Mouse (Mus musculus) retina, adult 2 months (tissue): ENCODE measurements at regions not wholly inside any gene's neighbourhood (a gene's known extent, or its start where the extent isn't known, plus 50 kb on each side); places are given as distances from the start of the nearest gene placed in this dataset.
"Not testable (repeated sequence)": the region's sequence is repeated elsewhere in the genome, so short reads cannot be mapped to it uniquely, and the experiment has no call there.

Experiments
- DNase-seq: peaks from one replicate; pipeline ENCODE4 v3.0.0-alpha.2; 2012; ENCODE audit warnings: low read depth, low spot score

DNA sequence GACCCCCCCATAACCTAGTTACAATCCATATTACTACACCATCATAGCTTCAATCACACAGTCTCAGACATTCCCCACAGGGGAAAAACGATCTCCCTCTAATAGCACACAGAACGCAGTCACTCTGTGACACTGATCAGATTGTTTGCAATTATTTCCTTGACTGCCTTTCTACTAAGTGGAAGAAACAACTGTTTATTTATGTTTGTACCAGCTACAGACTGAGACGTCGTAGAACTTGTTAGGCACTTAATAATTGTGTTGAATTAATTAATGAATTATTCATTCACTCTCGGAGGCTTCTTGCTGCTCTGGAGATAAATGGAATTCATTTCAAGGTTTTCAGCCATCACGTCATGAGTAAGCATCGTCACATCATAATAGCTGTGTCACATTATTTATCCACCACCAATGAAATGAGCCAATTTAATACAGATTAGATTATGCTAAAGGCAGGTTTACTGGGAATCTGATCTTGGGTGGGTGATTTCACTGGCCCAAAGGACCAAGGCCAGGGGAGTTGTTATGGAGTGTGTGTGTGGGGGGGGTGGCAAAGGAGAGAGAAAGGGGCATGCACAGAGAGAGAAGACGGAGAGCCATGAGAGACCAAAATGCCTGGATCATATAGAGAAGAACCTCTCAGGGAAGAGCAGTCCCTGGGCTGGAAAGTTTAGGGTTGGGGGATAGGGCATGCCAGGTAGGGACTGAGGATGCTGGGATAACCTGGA is 355.7 kb upstream of the Zwint start:
- no peak for DNase-seq

DNA sequence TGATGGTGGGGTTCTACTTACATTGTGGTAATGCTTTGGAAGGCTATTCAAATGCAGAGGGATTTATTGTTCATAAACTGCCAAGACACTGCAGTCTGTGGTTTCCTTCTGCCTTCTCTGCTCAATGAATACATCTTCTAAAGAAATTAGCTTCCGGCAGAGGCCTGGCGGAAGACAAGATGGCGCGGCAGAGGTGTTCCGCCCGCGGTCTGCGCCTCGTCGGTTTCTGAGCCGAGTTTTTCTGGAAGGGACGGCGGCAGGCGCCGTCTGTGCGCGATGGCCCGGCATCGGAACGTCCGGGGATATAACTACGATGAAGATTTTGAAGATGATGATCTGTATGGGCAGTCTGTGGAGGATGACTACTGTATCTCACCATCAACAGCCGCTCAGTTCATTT is 345.6 kb upstream of the Zwint start:
- not testable (repeated sequence) for DNase-seq

DNA sequence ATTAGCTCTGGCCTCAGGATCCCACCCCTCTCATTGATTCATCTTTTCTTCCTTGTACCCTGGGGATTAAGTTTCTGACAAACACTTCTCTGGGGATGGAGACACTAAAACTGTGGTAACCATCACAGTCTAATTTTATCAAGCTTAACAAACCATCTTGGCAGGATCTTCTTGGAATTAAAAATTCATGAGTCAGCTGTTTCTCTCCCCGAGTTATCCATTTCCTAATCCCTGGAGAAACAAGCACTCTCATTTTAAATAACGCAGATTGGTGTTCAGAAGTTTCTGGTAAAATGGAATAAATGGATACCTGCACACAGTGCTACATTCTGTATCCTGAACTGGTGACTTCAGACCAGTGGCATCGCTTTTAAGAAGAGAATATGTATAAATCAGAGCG is 336.3 kb upstream of the Zwint start:
- no peak for DNase-seq

DNA sequence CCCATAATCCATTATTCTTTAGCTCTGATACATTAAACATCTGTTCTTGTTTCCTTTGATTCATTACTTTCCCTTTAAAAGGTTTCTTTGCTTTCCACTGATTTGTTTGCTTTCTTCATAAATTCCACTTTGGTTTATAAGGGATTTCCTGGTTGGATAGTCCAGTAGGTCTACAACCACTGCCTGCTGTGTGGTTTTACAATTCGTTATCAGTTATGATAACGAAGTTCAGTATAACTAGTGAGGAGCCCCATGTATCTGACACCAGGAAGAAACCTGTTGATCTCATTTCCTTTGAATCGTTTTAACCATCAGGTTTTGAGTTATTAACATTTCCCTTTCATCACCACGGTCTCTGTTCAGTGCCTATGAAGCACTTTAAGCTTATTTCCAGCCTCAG is 334.3 kb upstream of the Zwint start:
- DNase-seq = no peak

DNA sequence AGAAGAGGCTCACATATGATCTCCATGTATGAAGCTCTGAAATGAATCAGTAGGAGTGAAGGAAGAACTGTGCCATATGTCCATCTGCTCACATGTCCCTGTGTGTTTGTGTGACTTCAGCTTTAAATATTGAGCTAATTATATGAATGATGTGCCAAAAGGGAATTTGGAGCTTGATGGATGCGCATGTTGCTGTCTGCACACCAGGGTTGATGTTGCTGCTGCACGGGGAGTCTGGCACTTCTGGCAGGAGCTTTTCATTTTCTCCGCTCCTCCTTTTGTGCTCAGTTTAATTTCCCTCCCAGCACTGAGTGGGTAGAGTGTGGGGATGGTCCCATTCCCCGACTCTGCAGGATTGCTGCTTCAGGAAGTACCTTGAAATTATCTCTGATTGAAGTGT is 328.0 kb upstream of the Zwint start:
- DNase-seq = no peak

DNA sequence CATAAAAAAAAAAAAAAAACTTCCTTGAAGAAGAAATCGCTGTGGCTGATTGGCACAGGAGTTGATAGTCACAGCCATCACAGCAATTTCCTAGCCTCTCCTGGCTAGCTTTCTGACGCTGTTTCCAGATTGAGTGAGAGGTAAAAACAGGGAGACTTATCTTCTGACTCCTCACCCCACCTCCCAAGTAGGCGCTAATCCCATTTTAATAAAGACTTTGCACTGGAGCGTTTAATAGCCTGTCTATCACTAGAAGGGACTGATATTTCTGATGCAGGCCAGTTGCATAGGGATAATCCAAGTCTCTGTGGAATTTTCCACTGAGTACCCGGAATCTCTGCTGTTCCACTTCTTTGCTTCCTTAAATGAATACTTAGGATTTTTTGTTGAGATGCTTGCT is 307.4 kb upstream of the Zwint start:
- DNase-seq = no peak

DNA sequence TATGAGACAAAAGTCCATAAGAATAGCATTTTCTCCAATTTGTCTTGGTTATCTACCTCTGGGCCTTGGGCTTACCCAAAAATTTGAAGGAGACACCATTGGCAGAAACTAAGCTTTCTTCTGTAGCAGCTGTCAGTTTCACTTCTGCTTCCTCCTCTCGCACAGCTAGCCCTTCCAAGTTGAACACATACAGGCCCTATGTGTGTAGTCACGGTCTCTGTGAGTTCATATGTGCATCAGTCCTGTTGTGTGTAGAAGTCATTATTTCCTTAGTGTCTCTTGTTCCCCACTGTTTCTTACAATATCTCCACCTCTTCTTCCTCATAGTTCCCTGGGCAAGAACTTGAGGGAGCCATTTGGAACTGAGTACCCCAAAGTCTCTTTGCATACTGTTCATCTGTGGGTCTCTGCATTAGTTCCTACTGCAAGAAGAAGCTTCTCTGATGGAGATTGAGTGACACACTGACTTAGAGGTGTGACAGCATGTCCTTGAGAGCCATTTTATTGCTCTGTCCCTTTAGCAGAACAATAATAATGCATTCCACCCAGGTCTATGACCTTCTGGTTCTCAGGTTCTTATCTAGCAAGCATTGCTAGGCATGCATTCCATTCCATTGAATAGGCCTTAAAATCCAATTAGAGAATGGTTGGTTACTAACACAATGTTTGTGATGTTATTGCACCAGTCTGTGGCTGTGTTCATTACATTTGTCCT is 306.5 kb upstream of the Zwint start:
- DNase-seq = no peak

DNA sequence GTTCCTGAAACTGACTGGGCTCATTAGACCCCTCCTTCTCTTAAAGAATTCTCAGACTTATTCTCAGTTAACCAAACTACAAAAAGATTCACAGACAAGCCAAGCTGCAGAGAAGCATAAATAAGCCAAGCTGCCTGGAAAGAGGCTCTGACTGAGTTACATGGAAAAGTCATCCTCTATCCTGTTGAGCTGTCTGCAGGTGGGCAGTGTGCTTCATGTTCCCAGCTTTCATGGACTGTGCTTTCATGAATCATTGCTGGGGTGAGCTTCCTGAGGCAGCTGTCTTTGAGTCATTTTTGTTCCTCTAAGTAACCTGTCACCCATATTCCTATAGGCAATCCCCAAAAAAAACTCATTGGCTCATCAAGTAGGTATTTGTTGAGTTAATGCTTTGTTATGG is 301.8 kb upstream of the Zwint start:
- DNase-seq = no peak

DNA sequence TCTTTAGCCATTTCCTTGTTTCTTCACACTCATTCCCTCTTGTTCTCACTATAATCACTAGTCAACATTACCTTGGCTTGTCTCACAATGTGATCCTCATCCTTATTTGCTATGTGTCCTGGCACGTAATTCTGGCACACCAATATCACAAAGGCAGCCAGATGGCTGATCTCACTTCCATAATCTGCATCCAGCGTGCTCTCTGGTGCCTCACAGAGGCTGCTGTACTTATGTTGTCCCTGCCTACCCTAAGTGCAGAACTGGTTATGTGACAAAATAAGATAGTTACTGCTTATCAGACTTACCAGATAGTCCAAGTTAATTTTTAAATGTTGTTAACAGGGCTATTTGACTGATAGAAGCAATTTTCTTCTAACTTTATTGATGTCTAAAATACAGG is 301.1 kb upstream of the Zwint start:
- DNase-seq = no peak

DNA sequence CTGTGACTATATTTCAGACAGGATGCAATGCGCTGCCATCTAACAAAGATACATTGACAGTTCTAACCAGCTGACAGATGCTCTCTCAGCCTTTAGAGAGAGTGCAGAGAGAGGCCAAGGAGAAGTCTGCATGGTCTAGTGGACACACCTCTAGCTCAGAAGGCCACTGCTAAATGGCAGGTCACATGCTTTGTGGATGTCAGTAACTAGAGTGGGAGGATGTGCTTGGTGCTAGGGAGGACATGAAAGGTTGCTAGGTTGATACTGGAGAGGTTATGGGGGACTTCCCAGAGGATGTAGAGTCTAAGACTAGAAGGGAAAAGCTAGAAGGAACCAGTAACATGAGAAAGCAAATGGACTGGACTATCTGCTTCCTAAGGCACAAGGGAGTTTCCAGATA is 271.3 kb upstream of the Zwint start:
- no peak for DNase-seq

DNA sequence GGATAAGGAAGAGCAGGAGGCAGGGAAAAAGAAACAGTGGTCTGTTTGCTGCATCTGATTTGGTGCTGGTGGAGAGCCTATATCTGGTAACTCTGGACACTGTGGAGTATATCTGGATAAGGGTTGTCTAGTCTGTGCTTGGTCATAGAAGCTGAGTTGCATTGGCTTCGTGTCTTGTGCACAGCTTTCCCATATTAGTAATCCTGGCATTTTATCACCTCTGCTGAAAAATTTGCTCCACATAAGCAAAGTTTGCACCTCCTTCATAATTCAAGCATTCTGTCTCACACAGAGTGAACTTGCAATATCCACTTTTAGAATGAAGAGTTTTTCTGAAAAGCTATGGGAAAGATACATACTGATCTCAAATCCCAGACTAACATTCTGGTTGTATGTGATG is 269.8 kb upstream of the Zwint start:
- DNase-seq = no peak

DNA sequence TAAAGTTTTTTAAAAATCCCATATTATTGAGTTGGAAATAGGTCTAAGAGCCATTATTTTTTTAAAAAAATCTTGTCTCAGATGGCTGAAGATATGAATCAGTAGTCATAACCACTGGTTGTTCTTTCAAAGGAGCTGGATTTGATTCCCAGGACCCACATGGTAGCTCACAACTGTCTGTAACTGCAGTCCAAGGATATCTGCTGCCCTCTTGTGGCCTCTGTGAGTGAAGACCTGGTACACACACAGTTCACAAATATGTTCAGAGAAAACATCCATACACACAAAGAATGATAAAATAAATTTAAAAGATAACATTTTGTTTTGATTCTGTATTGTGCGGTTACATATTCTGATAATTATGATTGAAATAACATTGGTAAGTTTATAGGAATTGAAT is 263.2 kb upstream of the Zwint start:
- DNase-seq = no peak

DNA sequence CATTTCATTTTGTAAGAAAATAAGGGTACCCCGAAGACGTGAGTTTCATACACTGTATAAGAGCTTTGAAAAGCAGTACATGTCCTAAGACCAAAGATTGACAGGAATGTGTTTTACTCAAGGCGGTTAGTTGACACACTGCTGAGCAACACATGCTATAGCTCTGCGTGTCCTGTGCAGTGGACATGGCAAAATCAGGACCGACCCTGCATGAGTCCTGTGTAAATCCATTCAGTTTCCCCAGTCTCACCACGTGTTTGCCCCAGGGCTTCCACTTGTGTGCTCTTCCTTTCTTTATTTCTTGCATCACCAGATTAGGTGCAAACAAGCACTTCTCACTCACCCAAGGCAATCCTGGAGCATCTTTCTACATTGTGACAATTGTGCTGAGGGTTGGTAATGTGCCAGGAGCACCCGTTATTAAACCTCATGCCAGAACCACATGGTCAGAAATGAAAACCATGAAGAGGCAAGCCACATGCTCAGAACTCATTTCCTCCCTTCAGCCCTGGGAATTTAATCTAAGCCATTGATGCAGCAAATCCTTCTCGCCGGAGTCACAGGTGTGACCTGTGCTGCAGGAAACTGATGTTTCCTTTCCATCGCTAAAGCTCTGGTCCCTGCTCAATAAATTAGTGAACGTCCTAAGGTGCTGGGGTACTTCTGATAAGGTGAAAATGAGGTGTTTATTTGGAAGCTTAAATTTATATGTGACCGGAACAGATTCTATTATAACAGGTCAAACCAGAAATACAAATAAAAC is 261.2 kb upstream of the Zwint start:
- DNase-seq = no peak

DNA sequence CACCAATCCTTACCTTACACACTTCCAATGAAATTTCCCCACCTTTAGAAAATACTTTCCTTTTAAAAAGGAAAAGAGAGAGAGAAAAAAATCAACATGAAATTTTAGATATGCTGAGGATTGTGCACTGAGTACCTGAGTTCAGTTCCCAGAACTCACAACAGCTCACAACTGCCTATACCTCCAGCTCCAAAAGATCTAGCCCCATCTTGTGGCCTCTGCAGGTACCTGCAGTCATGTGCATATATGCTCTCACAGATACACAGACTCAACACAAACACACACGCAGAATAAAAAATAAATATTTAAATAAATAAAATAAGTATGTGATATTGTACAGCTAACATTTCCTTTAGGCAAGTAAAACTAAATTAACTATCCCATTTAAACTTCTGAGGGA is 260.3 kb upstream of the Zwint start:
- no peak for DNase-seq

DNA sequence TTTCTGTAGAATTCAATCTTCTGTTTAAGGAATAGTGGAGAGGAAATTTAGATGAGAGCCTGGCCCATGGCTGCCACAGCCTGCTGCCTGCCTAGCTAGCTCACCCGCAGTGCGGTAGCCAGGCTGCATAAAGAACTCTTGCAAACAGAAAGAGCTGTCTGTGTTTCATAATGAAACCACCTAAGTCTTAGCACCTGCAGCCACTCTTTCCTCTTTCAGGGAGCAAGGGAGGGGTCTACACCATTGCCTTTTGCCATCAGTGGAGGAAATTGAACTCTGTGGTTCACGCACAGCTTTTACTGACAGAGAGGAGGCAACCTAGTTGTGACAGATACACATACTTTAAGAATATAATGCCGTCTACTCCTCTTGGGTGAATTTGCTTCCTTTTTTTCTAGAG is 251.4 kb upstream of the Zwint start:
- DNase-seq = no peak

DNA sequence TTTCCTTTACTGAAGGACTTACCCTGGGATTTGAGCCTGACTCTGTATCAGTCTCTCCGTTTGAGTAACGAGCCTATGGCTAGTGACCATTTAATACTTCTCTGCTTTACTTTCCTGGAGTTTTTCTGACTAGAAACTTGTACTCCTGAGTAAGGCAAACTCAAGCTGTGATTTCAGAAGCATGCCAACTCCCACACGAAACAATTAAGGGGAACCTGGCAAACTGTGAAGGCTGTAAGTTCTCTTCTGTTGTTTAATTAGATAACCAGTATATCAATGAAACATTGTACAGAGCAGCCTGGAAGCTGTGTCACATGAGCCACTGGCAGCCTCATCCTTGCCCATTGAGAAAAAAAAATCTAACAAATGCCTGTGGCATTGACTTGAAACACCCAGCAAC is 244.3 kb upstream of the Zwint start:
- DNase-seq = no peak

DNA sequence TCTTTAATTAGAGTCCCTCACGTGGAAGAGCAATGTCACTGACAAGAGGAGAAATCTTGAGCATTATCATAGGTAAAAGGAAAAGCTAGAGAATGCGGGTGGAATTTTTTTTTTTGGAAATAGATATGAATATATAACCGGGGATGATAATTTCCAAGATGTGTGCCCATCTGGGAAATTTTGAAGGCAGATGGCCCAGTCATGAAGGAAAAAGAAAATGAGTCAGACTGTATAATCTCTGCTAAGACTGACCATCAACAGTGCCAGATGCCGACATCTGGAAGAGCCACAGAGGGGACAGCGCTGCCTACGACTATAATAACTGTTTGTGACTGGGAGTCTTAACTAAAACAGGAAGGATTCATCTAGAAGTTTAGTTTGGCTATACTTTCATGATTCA is 243.0 kb upstream of the Zwint start:
- DNase-seq = no peak

DNA sequence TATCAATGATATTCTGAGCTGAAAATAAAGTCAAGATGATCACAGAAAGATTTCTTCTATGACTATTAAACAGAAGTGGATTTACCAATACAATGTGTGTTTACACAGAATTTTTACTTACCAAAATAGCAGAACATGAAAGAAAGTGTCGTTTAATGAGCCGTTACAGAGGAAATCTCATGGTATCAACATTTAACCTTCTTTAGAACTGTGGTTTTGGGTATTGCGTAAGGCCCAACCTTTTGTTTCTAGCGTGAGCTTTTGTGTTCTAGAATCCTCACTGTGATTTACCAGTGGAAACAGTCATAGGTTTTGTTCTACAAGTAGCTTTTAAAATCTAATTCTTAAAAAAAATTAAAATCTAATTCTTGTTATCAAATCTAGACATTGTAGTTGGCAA is 200.0 kb upstream of the Zwint start:
- DNase-seq = no peak

DNA sequence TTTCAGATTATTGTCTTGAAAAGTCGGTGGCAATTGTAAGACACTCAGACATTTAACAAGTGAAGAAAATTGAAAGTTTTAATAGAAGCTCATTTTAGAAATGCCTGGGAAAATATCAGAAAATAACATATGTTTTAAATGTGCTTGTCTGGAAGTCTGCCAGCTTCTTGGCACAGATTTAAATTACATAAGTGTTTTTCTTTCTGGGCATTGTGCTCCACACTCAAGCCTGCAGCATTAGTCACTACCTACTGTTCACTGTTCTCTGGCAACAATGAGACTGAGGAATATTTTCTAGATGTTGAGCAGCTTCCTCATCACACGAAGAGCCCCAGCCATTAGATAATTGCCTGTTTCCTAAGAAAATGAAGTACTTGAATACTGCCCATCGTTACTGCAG is 170.3 kb upstream of the Zwint start:
- DNase-seq = no peak

DNA sequence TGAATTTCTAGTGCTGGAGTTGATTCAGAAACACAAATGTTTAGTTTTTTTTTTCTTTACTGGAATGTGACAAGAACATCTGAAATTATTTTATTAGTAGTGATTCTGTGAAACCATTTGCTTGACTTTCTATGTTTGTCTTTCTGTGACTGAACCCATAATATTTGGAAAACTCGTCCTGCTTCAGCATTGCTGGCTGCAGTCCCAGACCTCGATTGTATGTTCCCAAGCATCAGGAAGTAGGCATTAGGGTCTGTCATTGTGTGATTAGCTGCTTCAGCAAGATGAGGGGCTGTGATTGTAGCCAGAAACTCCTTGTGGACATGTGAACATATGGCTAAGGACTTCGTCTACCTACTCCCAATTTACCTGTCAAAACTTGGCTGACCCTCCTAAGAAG is 122.2 kb upstream of the Zwint start:
- DNase-seq = no peak

DNA sequence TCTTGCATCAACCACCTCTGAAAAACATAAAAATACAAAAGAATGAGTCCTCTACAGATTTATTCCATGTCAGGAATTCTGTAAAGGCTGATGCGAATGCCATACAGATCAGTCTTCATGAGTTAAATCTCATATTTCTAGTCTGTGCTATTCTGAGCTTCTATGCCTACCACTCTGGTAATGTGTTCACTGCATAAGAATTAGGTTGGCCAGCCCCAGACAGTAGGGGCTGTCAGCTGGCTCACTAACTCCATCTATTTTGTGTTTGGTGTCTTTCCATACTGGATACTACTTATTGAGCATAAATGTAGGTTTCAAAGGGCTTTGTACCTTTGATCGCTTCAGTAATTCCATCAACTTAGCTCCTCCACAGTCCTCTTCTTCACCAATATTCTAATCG is 121.2 kb upstream of the Zwint start:
- no peak for DNase-seq

DNA sequence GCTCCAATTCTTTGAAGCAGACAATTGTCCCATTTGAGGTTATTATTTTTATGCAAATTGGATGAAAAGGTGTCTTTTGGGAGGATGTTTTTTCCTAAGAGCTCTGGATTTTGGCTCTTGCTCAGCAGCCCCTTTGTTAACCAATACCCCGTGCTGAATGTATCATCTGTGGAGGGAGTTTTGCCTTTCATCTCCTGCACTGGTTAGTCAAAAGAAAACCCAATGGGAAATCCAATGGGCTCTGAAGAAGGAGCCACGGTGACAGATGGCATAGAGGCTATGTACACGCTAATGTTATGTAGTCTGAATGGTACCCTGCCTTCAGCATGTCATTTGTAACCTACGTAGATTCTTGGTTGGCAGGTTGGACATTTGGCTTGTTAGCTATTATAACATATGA is 120.8 kb upstream of the Zwint start:
- no peak for DNase-seq

DNA sequence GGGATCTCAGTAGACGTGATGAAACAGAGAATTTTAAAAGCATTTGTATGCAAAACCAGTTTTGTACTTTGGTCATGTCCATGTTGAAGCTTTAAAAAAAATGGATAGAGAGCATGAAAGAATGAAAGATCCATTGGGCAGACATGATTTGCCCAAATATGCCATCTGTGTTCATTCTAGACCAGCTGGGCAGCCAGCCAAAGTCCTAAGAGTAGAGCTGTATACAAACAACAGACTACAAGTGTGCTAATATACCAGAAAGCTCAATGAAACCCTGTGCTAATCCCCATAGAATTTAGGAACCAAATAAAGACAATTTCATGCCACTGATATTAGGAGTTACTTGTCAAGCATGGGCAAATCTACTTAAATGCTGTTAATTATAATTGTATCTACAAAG is 105.1 kb upstream of the Zwint start:
- peak; percentile 11 for DNase-seq
